ENCODE assay signal across 1 mouse cellular context in the genomic region with DNA sequence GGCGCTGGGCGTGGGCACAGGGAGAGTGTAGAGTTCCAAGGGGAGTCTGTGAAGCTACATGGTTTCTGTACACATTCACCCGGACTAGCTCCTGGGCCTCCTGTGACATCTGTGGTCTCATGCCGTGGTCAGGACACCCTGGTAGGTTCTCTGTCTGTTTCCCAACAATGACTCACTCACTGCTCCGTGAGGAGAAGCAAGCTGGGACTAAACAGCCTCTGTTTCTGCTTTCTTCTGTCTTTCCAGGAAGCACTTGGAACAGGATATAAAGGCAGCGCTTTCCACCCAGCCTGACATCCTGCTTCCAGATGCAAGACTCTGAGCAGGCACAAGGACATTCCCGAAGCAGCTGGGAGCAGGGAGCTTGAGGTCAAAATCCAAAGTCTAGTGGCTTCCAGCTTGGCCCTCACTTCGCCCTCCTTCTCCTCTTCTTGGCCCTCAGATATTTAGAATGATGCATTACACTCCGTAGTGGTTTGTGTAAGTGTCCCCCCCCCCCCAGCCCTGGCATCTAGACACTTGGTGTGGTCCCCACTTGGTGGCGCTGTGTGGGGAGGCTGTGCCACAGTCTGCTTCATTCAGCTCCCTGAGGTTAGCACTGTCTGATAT.
TF ChIP-seq lines count a peak whose summit lies in the region.

No protein-coding gene starts in this region.

TF ChIP-seq in CH12.LX, 34 proteins besides CTCF, POLR2A, EP300 and RAD21 (continued from another document):
- TF ChIP-seq ZC3H11A (IDR thresholded peaks at IDR 0.05; ENCODE audit: low read depth, low read length), result no peak
- TF ChIP-seq MEF2A (IDR thresholded peaks at IDR 0.05; ENCODE audit: borderline replicate concordance, low read depth, low read length), result no peak
- no peak for TF ChIP-seq POLR2AphosphoS2 (IDR thresholded peaks at IDR 0.05; ENCODE audit: low read depth, low read length)
- TF ChIP-seq MAZ (IDR thresholded peaks at IDR 0.05; ENCODE audit: low read depth, low read length), result 0 out of 2 replicates have a peak, but pooled peaks have one; percentile 64
- no peak for TF ChIP-seq USF1 (IDR thresholded peaks at IDR 0.05; ENCODE audit: low read depth, low read length)
- TF ChIP-seq CHD1 (IDR thresholded peaks at IDR 0.05; ENCODE audit: low read depth, low read length), result no peak
- TF ChIP-seq KAT2A (IDR thresholded peaks at IDR 0.05; ENCODE audit: insufficient replicate concordance, low read length), result no peak
- TF ChIP-seq HCFC1 (IDR thresholded peaks at IDR 0.05; ENCODE audit: low read depth, low read length), result no peak
- no peak for TF ChIP-seq MXI1 (IDR thresholded peaks at IDR 0.05; ENCODE audit: low read depth, low read length)
- no peak for TF ChIP-seq UBTF (IDR thresholded peaks at IDR 0.05; ENCODE audit: low read depth, low read length)
- TF ChIP-seq SMC3 (IDR thresholded peaks at IDR 0.05; ENCODE audit: low read depth, low read length), result peak; percentile 66
